8 mouse cellular contexts compared by ENCODE assay signal in the genomic region with DNA sequence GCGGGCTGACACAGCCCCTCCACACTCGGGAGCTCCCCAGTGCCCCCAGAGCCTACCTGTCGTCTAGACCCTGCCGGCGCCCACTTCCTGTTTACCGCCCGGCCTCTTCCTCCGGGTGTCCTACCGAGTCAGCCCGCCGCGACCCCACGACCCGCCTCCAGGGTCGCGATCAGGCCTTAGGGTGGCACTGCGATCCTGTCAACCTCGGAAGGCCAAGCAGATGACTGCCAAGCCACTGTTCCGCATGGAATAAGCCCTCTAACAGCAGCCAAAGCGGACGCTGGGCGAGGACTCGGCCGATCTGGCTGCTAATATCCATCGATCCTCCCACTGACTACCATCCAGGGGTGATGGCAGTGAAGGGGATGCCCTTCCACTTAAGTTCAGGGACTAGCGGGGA. TPM values are rescaled to one million over a fixed set of nuclear protein-coding genes. Genes with fewer than 3 reads are reported as not detected.
DNase-seq lines count a peak whose midpoint lies in the region; ATAC-seq and TF ChIP-seq lines count a peak whose summit lies in the region.

A gene (plus strand): TSS at position 126 of the 400 bp plus-strand sequence.

- no peaks in the 10 kb centered on the region for H3K4me1 ChIP-seq in embryonic facial prominence, embryonic 13.5 days
- H3K4me1 ChIP-seq in heart, embryonic 12.5 days (replicated peaks) = 0 out of 2 replicates have a peak, but pooled peaks cover 4% of the 10 kb centered on the region
- no peaks in the 10 kb centered on the region for H3K4me1 ChIP-seq in liver, embryonic 16.5 days (ENCODE audit: control insufficient read depth, low read depth, low read length)
- H3K4me1 ChIP-seq in neural tube, embryonic 13.5 days (replicated peaks) = peaks cover 8% of the 10 kb centered on the region

- no peaks in the 10 kb centered on the region for H3K27me3 ChIP-seq in Patski
- no peaks in the 10 kb centered on the region for H3K27me3 ChIP-seq in embryonic facial prominence, embryonic 13.5 days
- H3K27me3 ChIP-seq in heart, embryonic 12.5 days (replicated peaks) = no peaks in the 10 kb centered on the region
- H3K27me3 ChIP-seq in liver, embryonic 16.5 days (ENCODE audit: control insufficient read depth, insufficient read depth, low read depth, low read length) = no peaks in the 10 kb centered on the region
- no peaks in the 10 kb centered on the region for H3K27me3 ChIP-seq in neural tube, embryonic 13.5 days

- H3K9me3 ChIP-seq in embryonic facial prominence, embryonic 13.5 days = no peaks in the 10 kb centered on the region
- H3K9me3 ChIP-seq in heart, embryonic 12.5 days (replicated peaks) = no peaks in the 10 kb centered on the region
- H3K9me3 ChIP-seq in liver, embryonic 16.5 days (replicated peaks; ENCODE audit: control insufficient read depth, low read length) = no peaks in the 10 kb centered on the region
- no peaks in the 10 kb centered on the region for H3K9me3 ChIP-seq in neural tube, embryonic 13.5 days

- no peak for TF ChIP-seq CTCF in Patski (IDR thresholded peaks at IDR 0.05)

- H3K4me2 ChIP-seq in embryonic facial prominence, embryonic 13.5 days = peak within 1 kb of the TSS; percentile 60
- peak within 1 kb of the TSS; percentile 71 for H3K4me2 ChIP-seq in heart, embryonic 12.5 days
- peak within 1 kb of the TSS; percentile 60 for H3K4me2 ChIP-seq in liver, embryonic 16.5 days (ENCODE audit: low read depth, low read length)
- H3K4me2 ChIP-seq in neural tube, embryonic 13.5 days = peak within 1 kb of the TSS; percentile 61

- peak within 1 kb of the TSS; percentile 60 for H3K27ac ChIP-seq in embryonic facial prominence, embryonic 13.5 days
- peak within 1 kb of the TSS; percentile 65 for H3K27ac ChIP-seq in heart, embryonic 12.5 days (ENCODE audit: poor library complexity, severe bottlenecking)
- H3K27ac ChIP-seq in liver, embryonic 16.5 days (ENCODE audit: low read length) = peak within 1 kb of the TSS; percentile 59
- H3K27ac ChIP-seq in neural tube, embryonic 13.5 days (replicated peaks) = peak within 1 kb of the TSS; percentile 82

- CTCF ChIA-PET in Patski (lab: Charles Lee) = no interaction called here

- POLR2A ChIA-PET in Patski (lab: Charles Lee) = interaction anchor here (1.6 kb wide), 1 partner anchor 8 kb away, joined by 6 read pairs; no protein-coding TSS in a partner anchor

- peak within 1 kb of the TSS; percentile 52 for H3K4me3 ChIP-seq in embryonic facial prominence, embryonic 13.5 days
- H3K4me3 ChIP-seq in heart, embryonic 12.5 days = peak within 1 kb of the TSS; percentile 59
- H3K4me3 ChIP-seq in liver, embryonic 16.5 days (ENCODE audit: low read depth, low read length) = peak within 1 kb of the TSS; percentile 64
- peak within 1 kb of the TSS; percentile 51 for H3K4me3 ChIP-seq in neural tube, embryonic 13.5 days

- ATAC-seq in Patski = peak; percentile 5
- ATAC-seq in embryonic facial prominence, embryonic 13.5 days (ENCODE audit: insufficient number of reproducible peaks, insufficient read depth, low FRiP score, low TSS enrichment, low read depth) = no peak
- no peak for ATAC-seq in heart, embryonic 12.5 days (ENCODE audit: insufficient number of reproducible peaks, low FRiP score)
- peak; percentile 2 for ATAC-seq in liver, embryonic 16.5 days (ENCODE audit: low read depth)
- ATAC-seq in neural tube, embryonic 13.5 days (ENCODE audit: low read depth) = peak; percentile 52

- 0% methylated on average over 26 of the region's 26 CpGs for WGBS in embryonic facial prominence, embryonic 13.5 days
- WGBS in heart, embryonic 12.5 days = under 1% methylated on average over 26 of the region's 26 CpGs
- WGBS in liver, embryonic 16.5 days (ENCODE audit: insufficient replicate concordance) = under 1% methylated on average over 26 of the region's 26 CpGs
- under 1% methylated on average over 26 of the region's 26 CpGs for WGBS in neural tube, embryonic 13.5 days

- in situ Hi-C loops in Patski (cut with MboI; ENCODE audit: low pct_unique_long_range_greater_than_20kb) = no loop called here

- H3K36me3 ChIP-seq in embryonic facial prominence, embryonic 13.5 days = peaks cover 9% of the 10 kb centered on the region
- H3K36me3 ChIP-seq in heart, embryonic 12.5 days = peaks cover 23% of the 10 kb centered on the region
- H3K36me3 ChIP-seq in liver, embryonic 16.5 days (ENCODE audit: control insufficient read depth, insufficient read depth) = peaks cover 8% of the 10 kb centered on the region
- H3K36me3 ChIP-seq in neural tube, embryonic 13.5 days = peaks cover 22% of the 10 kb centered on the region

- peak; percentile 70 to 72 for DNase-seq in B cell, adult 2 months
- DNase-seq in Patski (ENCODE audit: low read depth, low spot score) = no peak
- peak; percentile 59 to 72 for DNase-seq in kidney, postnatal 4 days
- no peak for DNase-seq in retina, embryonic 14.5 days (ENCODE audit: low spot score)

- H3K9ac ChIP-seq in embryonic facial prominence, embryonic 13.5 days = peak within 1 kb of the TSS; percentile 71
- H3K9ac ChIP-seq in heart, embryonic 12.5 days = peak within 1 kb of the TSS; percentile 75
- H3K9ac ChIP-seq in liver, embryonic 16.5 days (ENCODE audit: low read depth, low read length) = peak within 1 kb of the TSS; percentile 64
- peak within 1 kb of the TSS; percentile 72 for H3K9ac ChIP-seq in neural tube, embryonic 13.5 days

RNA-seq across cellular contexts. Expression of the gene that starts here (rescaled TPM):
- 46.9 TPM for polyA plus RNA-seq in Patski (2021)
- 62.9 and 65.3 TPM in 2 replicates for polyA plus RNA-seq in embryonic facial prominence, embryonic 13.5 days (2015; fragmentation: Nextera tagmentation; extraction: Ambion mirVana)
- polyA plus RNA-seq in heart, embryonic 12.5 days (2016; fragmentation: Nextera tagmentation; extraction: Ambion mirVana) = 31.4 and 40.8 TPM in 2 replicates
- 14.0 and 14.2 TPM in 2 replicates for polyA plus RNA-seq in liver, embryonic 16.5 days (2015; fragmentation: Nextera tagmentation; extraction: Ambion mirVana)
- 53.7 and 56.5 TPM in 2 replicates for polyA plus RNA-seq in neural tube, embryonic 13.5 days (2015; fragmentation: Nextera tagmentation; extraction: Ambion mirVana)

Comparison
In these comparisons a context has a peak if more than half of its experiments do, and no peak if none do; other contexts are left out.
1. DNase-seq: peak in B cell, adult 2 months (2 of 2) and kidney, postnatal 4 days (2 of 2); none in Patski (single experiment) and retina, embryonic 14.5 days (single experiment).
2. ATAC-seq: peak in Patski (single experiment), liver, embryonic 16.5 days (single experiment) and neural tube, embryonic 13.5 days (single experiment); none in embryonic facial prominence, embryonic 13.5 days (single experiment) and heart, embryonic 12.5 days (single experiment).
3. Peak in every context shown above with its lines, with median percentiles within 50 percentile points of each other: H3K27ac ChIP-seq, H3K4me2 ChIP-seq, H3K4me3 ChIP-seq and H3K9ac ChIP-seq.